In genomic region chr12:107547886-107548448, GRCm38 (mm10) we compare ENCODE assay signal across 12 mouse cellular contexts. TPM values are rescaled to one million over a fixed set of nuclear protein-coding genes. Genes with fewer than 3 reads are reported as not detected.
DNase-seq lines count a peak whose midpoint lies in the region; ATAC-seq and TF ChIP-seq lines count a peak whose summit lies in the region.
"Had no signal": no experiment of that assay in that cellular context is flagged by ENCODE, and none has a peak within 500 bp of the region (broad histone marks: within the 10 kb centered on the region; RNA-seq: fewer than 3 reads in every experiment).

No protein-coding gene starts in this region.

- H3K27ac ChIP-seq in heart, embryonic 16.5 days (ENCODE audit: low read length): no peak overlapping the region
- H3K27ac ChIP-seq in heart, embryonic 12.5 days (ENCODE audit: poor library complexity, severe bottlenecking): no peak overlapping the region
- no peak overlapping the region for H3K27ac ChIP-seq in liver, postnatal 0 days (ENCODE audit: low read depth)
- H3K27ac ChIP-seq: liver, embryonic 13.5 days had no signal

- H3K4me1 ChIP-seq in heart, embryonic 16.5 days (ENCODE audit: control insufficient read depth, insufficient read depth, low read length): no peaks in the 10 kb centered on the region
- H3K4me1 ChIP-seq in heart, embryonic 12.5 days (replicated peaks): no peaks in the 10 kb centered on the region
- no peaks in the 10 kb centered on the region for H3K4me1 ChIP-seq in liver, postnatal 0 days (ENCODE audit: insufficient read depth)
- H3K4me1 ChIP-seq: liver, embryonic 13.5 days had no signal

- TF ChIP-seq EP300 in liver, postnatal 0 days (IDR thresholded peaks at IDR 0.05; ENCODE audit: low read depth): no peak

- 0 out of 2 replicates have a peak, but pooled peaks have one; percentile 14 for ATAC-seq in heart, embryonic 16.5 days (replicated peaks; ENCODE audit: extremely low read depth, insufficient read depth, low FRiP score)
- no peak for ATAC-seq in heart, embryonic 12.5 days (ENCODE audit: insufficient number of reproducible peaks, low FRiP score)
- ATAC-seq in liver, postnatal 0 days: no peak
- no peak for ATAC-seq in activated CD4-positive, CD25-positive, alpha-beta regulatory T cell, adult 4 months
- ATAC-seq: inflammation-experienced regulatory T-cells, adult 6 months had no signal

- no peaks in the 10 kb centered on the region for H3K9me3 ChIP-seq in heart, embryonic 16.5 days (replicated peaks; ENCODE audit: control insufficient read depth, low read length)
- no peaks in the 10 kb centered on the region for H3K9me3 ChIP-seq in heart, embryonic 12.5 days (replicated peaks)
- H3K9me3 ChIP-seq in liver, postnatal 0 days (ENCODE audit: low read length): no peaks in the 10 kb centered on the region

- H3K36me3 ChIP-seq in heart, embryonic 16.5 days (ENCODE audit: control insufficient read depth, insufficient read depth): no peaks in the 10 kb centered on the region
- no peaks in the 10 kb centered on the region for H3K36me3 ChIP-seq in heart, embryonic 12.5 days
- H3K36me3 ChIP-seq in liver, postnatal 0 days (replicated peaks; ENCODE audit: insufficient read depth, low read length): no peaks in the 10 kb centered on the region
- H3K36me3 ChIP-seq: liver, embryonic 13.5 days had no signal

- peak; percentile 26 for DNase-seq in liver
- DNase-seq in liver, postnatal 0 days: no peak
- peak; percentile 42 for DNase-seq in forelimb bud, embryonic 11.5 days (ENCODE audit: low read depth, low spot score)
- DNase-seq in lung, postnatal 25 days (ENCODE audit: low spot score): peak; percentile 16
- DNase-seq in ovary, adult 18-20 months (ENCODE audit: low spot score): no peak
- DNase-seq: adrenal gland, adult 2 months; cerebellum, adult 9-10 months; liver, embryonic 13.5 days had no signal

- WGBS in heart, embryonic 16.5 days: 55% methylated on average over 3 of the region's 3 CpGs
- 64% methylated on average over 3 of the region's 3 CpGs for WGBS in heart, embryonic 12.5 days
- 79% methylated on average over 3 of the region's 3 CpGs for WGBS in liver, postnatal 0 days (ENCODE audit: insufficient replicate concordance)

- no peak for TF ChIP-seq CTCF in liver, postnatal 0 days (IDR thresholded peaks at IDR 0.05; ENCODE audit: low read depth)

- H3K9ac ChIP-seq in heart, embryonic 16.5 days (ENCODE audit: low read length): no peak overlapping the region
- H3K9ac ChIP-seq in heart, embryonic 12.5 days: no peak overlapping the region
- no peak overlapping the region for H3K9ac ChIP-seq in liver, postnatal 0 days (replicated peaks)
- H3K9ac ChIP-seq: liver, embryonic 13.5 days had no signal

- no peak overlapping the region for H3K4me3 ChIP-seq in heart, embryonic 16.5 days (ENCODE audit: low read length)
- no peak overlapping the region for H3K4me3 ChIP-seq in heart, embryonic 12.5 days
- no peak overlapping the region for H3K4me3 ChIP-seq in liver, postnatal 0 days (ENCODE audit: low read depth, low read length)
- H3K4me3 ChIP-seq: liver, embryonic 13.5 days had no signal

- H3K4me2 ChIP-seq in heart, embryonic 16.5 days (ENCODE audit: low read depth, low read length): no peak overlapping the region
- no peak overlapping the region for H3K4me2 ChIP-seq in heart, embryonic 12.5 days
- no peak overlapping the region for H3K4me2 ChIP-seq in liver, postnatal 0 days (ENCODE audit: low read depth, low read length)
- H3K4me2 ChIP-seq: liver, embryonic 13.5 days had no signal

- no peaks in the 10 kb centered on the region for H3K27me3 ChIP-seq in heart, embryonic 16.5 days (ENCODE audit: control insufficient read depth, insufficient read depth, low read length)
- no peaks in the 10 kb centered on the region for H3K27me3 ChIP-seq in heart, embryonic 12.5 days (replicated peaks)
- H3K27me3 ChIP-seq in liver, postnatal 0 days (ENCODE audit: insufficient read depth, low read length): no peaks in the 10 kb centered on the region
- H3K27me3 ChIP-seq: liver, embryonic 13.5 days had no signal

RNA-seq across cellular contexts. Expression of gene 3110018I06Rik, which starts 59.5 kb away (rescaled TPM):
- not detected in 2 replicates for polyA plus RNA-seq in heart, embryonic 16.5 days (2015; fragmentation: Nextera tagmentation; extraction: Ambion mirVana)
- polyA plus RNA-seq in heart, embryonic 12.5 days (2016; fragmentation: Nextera tagmentation; extraction: Ambion mirVana): not detected in 2 replicates
- not detected in 2 replicates for polyA plus RNA-seq in liver, postnatal 0 days (2015; fragmentation: Nextera tagmentation; extraction: Ambion mirVana)
- polyA plus RNA-seq in activated CD4-positive, CD25-positive, alpha-beta regulatory T cell, adult 4 months (2017; shearing (Covaris generic)): not detected
- polyA plus RNA-seq: adrenal gland, adult 2 months; inflammation-experienced regulatory T-cells, adult 6 months; liver, embryonic 13.5 days had no signal

Comparison
In these comparisons a context has a peak if more than half of its experiments do, and no peak if none do; other contexts are left out.
1. DNase-seq: peak in liver (single experiment), forelimb bud, embryonic 11.5 days (single experiment) and lung, postnatal 25 days (single experiment); none in liver, postnatal 0 days (single experiment) and ovary, adult 18-20 months (single experiment).